In genomic region chr3:60402251-60402830, GRCm38 (mm10) we compare ENCODE assay signal across 25 mouse cellular contexts.
DNase-seq lines count a peak whose midpoint lies in the region; ATAC-seq and TF ChIP-seq lines count a peak whose summit lies in the region.
"Had no signal": no experiment of that assay in that cellular context is flagged by ENCODE, and none has a peak within 500 bp of the region (broad histone marks: within the 10 kb centered on the region; RNA-seq: fewer than 3 reads in every experiment).

No protein-coding gene starts in this region.

- no peaks in the 10 kb centered on the region for H3K36me3 ChIP-seq in myocyte (ENCODE audit: control insufficient read depth, insufficient read depth)
- no peaks in the 10 kb centered on the region for H3K36me3 ChIP-seq in forebrain, embryonic 12.5 days (replicated peaks)
- H3K36me3 ChIP-seq: embryonic facial prominence, embryonic 12.5 days; embryonic facial prominence, embryonic 15.5 days; hindbrain, embryonic 13.5 days; intestine, embryonic 15.5 days had no signal

- TF ChIP-seq POLR2A in myocyte (IDR thresholded peaks at IDR 0.05; ENCODE audit: insufficient read length, low read depth), result no peak

- H3K79me2 ChIP-seq in myocyte (ENCODE audit: control insufficient read depth, insufficient read depth), result no peaks in the 10 kb centered on the region

- no peak for ATAC-seq in forebrain, embryonic 12.5 days (ENCODE audit: low FRiP score)
- ATAC-seq: activated CD4-positive, CD25-positive, alpha-beta regulatory T cell, adult 4 months; forebrain, embryonic 13.5 days; forebrain, embryonic 16.5 days; hindbrain, embryonic 16.5 days; intestine, embryonic 15.5 days had no signal

- 92% methylated on average over 5 of the region's 5 CpGs for WGBS in forebrain, embryonic 12.5 days

- intact Hi-C loops in gastrocnemius, postnatal 36 days (cut with DNase I), result loop anchor here (10.0 kb wide), 1 partner anchor 202 kb away; no protein-coding TSS in a partner anchor

- no peak overlapping the region for H3K4me2 ChIP-seq in myocyte (ENCODE audit: low read depth)
- no peak overlapping the region for H3K4me2 ChIP-seq in forebrain, embryonic 12.5 days
- H3K4me2 ChIP-seq: embryonic facial prominence, embryonic 12.5 days; embryonic facial prominence, embryonic 15.5 days; forebrain, embryonic 13.5 days; heart, embryonic 11.5 days; hindbrain, embryonic 13.5 days; intestine, embryonic 15.5 days had no signal

- H3ac ChIP-seq in myocyte (ENCODE audit: control insufficient read depth, insufficient read length), result no peak overlapping the region

- no peak overlapping the region for H3K27ac ChIP-seq in forebrain, embryonic 12.5 days
- H3K27ac ChIP-seq: embryonic facial prominence, embryonic 12.5 days; embryonic facial prominence, embryonic 15.5 days; forebrain, embryonic 13.5 days; hindbrain, embryonic 13.5 days; intestine, embryonic 15.5 days had no signal

- DNase-seq in gastrocnemius, adult 18-20 months (ENCODE audit: low spot score), result peak; percentile 30
- no peak for DNase-seq in gastrocnemius, postnatal 36 days
- DNase-seq in 3T3-L1 (ENCODE audit: low read depth, low spot score), result peak; percentile 12
- DNase-seq in brain, adult 2 months (ENCODE audit: low read depth, low spot score), result peak; percentile 12
- DNase-seq in thymus, postnatal 4 days, result no peak
- DNase-seq: adrenal gland, postnatal 10 days; adrenal gland, postnatal 36 days; cerebellum, adult 11 months; cerebellum, adult 2 months; cerebellum, adult 9-11 months; cerebellum, postnatal 25 days; gastrocnemius, postnatal 14 days; heart, adult 11 months; kidney, adult 11 months had no signal

- H3K9ac ChIP-seq in forebrain, embryonic 12.5 days, result no peak overlapping the region
- H3K9ac ChIP-seq: embryonic facial prominence, embryonic 12.5 days; embryonic facial prominence, embryonic 15.5 days; forebrain, embryonic 13.5 days; hindbrain, embryonic 13.5 days; intestine, embryonic 15.5 days had no signal

- H3K4me1 ChIP-seq in forebrain, embryonic 12.5 days, result no peaks in the 10 kb centered on the region
- H3K4me1 ChIP-seq: embryonic facial prominence, embryonic 12.5 days; embryonic facial prominence, embryonic 15.5 days; forebrain, embryonic 13.5 days; hindbrain, embryonic 13.5 days; intestine, embryonic 15.5 days had no signal

- no peak overlapping the region for H3K4me3 ChIP-seq in myocyte
- no peak overlapping the region for H3K4me3 ChIP-seq in forebrain, embryonic 12.5 days (replicated peaks)
- H3K4me3 ChIP-seq: embryonic facial prominence, embryonic 12.5 days; embryonic facial prominence, embryonic 15.5 days; forebrain, embryonic 13.5 days; hindbrain, embryonic 13.5 days; intestine, embryonic 15.5 days had no signal

- no peaks in the 10 kb centered on the region for H3K9me3 ChIP-seq in forebrain, embryonic 12.5 days
- H3K9me3 ChIP-seq: embryonic facial prominence, embryonic 12.5 days; embryonic facial prominence, embryonic 15.5 days; forebrain, embryonic 13.5 days; hindbrain, embryonic 13.5 days; intestine, embryonic 15.5 days had no signal

- no peaks in the 10 kb centered on the region for H3K27me3 ChIP-seq in myocyte (ENCODE audit: control insufficient read depth, insufficient read depth, insufficient read length)
- H3K27me3 ChIP-seq in forebrain, embryonic 12.5 days, result no peaks in the 10 kb centered on the region
- H3K27me3 ChIP-seq: embryonic facial prominence, embryonic 12.5 days; embryonic facial prominence, embryonic 15.5 days; forebrain, embryonic 13.5 days; hindbrain, embryonic 13.5 days; intestine, embryonic 15.5 days had no signal

TF ChIP-seq in myocyte, 11 proteins besides CTCF, POLR2A, EP300 and RAD21:
- TF ChIP-seq SRF (IDR thresholded peaks at IDR 0.05; ENCODE audit: control insufficient read depth, insufficient read length, low read depth), result no peak
- TF ChIP-seq CEBPB (IDR thresholded peaks at IDR 0.05; ENCODE audit: insufficient read depth, poor library complexity, severe bottlenecking), result peak; percentile 49
- TF ChIP-seq MYOD1 (IDR thresholded peaks at IDR 0.05; ENCODE audit: control insufficient read depth in 1 of 3, insufficient read length in 2 of 3, low read depth in 2 of 3), result peak in 2 of 3 experiments; percentile 67
- TF ChIP-seq MYOG (IDR thresholded peaks at IDR 0.05; ENCODE audit: control insufficient read depth in 1 of 3, insufficient read depth in 1 of 3, insufficient read length in 2 of 3, low read depth in 2 of 3), result no peak
- TF ChIP-seq TCF3 (IDR thresholded peaks at IDR 0.05; ENCODE audit: insufficient read length, low read depth), result no peak

Comparison
In these comparisons a context has a peak if more than half of its experiments do, and no peak if none do; other contexts are left out.
1. DNase-seq: peak in gastrocnemius, adult 18-20 months (single experiment), 3T3-L1 (single experiment) and brain, adult 2 months (single experiment); none in gastrocnemius, postnatal 36 days (0 of 2) and thymus, postnatal 4 days (single experiment).